ENCODE assay signal across 9 mouse cellular contexts in the genomic region with DNA sequence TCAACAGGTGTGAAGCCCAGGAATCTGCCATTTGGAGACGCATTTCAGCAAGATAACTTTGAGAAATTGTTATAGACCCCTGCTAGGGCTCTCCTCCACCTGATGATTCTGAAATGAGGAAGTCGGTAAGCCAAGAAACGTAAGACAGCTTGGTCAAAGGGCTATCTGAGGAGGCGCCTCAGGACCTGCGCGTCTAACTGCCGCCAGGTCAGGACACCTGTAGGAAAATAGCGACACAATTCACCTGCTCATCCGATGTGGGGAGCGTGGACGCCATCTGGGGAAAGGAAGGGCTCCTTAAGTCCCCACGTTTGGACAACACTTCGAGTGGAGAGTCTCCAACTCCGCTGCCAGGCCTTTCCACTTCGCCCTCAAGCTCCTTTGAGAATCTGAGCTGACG. TPM values are rescaled to one million over a fixed set of nuclear protein-coding genes. Genes with fewer than 3 reads are reported as not detected.
DNase-seq lines count a peak whose midpoint lies in the region; ATAC-seq and TF ChIP-seq lines count a peak whose summit lies in the region.
"Had no signal": no experiment of that assay in that cellular context is flagged by ENCODE, and none has a peak within 500 bp of the region (broad histone marks: within the 10 kb centered on the region; RNA-seq: fewer than 3 reads in every experiment).

No protein-coding gene starts in this region.

- no peak for TF ChIP-seq CTCF in hindbrain, postnatal 0 days (IDR thresholded peaks at IDR 0.05; ENCODE audit: low read depth)

- H3K4me2 ChIP-seq in kidney, embryonic 14.5 days (replicated peaks; ENCODE audit: low read depth, low read length) = peak overlapping the region; percentile 62
- H3K4me2 ChIP-seq in hindbrain, postnatal 0 days (ENCODE audit: low read depth, low read length) = peak overlapping the region; percentile 95
- peak overlapping the region; percentile 87 for H3K4me2 ChIP-seq in midbrain, embryonic 15.5 days

- H3K9me3 ChIP-seq in kidney, embryonic 14.5 days (ENCODE audit: control insufficient read depth, low read length) = no peaks in the 10 kb centered on the region
- no peaks in the 10 kb centered on the region for H3K9me3 ChIP-seq in hindbrain, postnatal 0 days (ENCODE audit: low read length)
- H3K9me3 ChIP-seq in midbrain, embryonic 15.5 days = no peaks in the 10 kb centered on the region

- peak overlapping the region; percentile 63 for H3K9ac ChIP-seq in kidney, embryonic 14.5 days (ENCODE audit: low read depth, low read length)
- H3K9ac ChIP-seq in hindbrain, postnatal 0 days (replicated peaks; ENCODE audit: low read length) = peak overlapping the region; percentile 52
- H3K9ac ChIP-seq in midbrain, embryonic 15.5 days = peak overlapping the region; percentile 47

- peaks cover 15% of the 10 kb centered on the region; the same call in 1 of the 2 replicates for H3K36me3 ChIP-seq in kidney, embryonic 14.5 days (ENCODE audit: control insufficient read depth, insufficient read depth, low read length)
- no peaks in the 10 kb centered on the region for H3K36me3 ChIP-seq in hindbrain, postnatal 0 days (ENCODE audit: insufficient read depth, low read length)
- 0 out of 2 replicates have a peak, but pooled peaks cover 3% of the 10 kb centered on the region for H3K36me3 ChIP-seq in midbrain, embryonic 15.5 days (replicated peaks)

- no peak for DNase-seq in kidney, postnatal 25 days
- no peak for DNase-seq in hindbrain, postnatal 0 days (ENCODE audit: low spot score)
- no peak for DNase-seq in layer of hippocampus, adult 8-10 months (ENCODE audit: low spot score in 2 of 2)
- DNase-seq in right cerebral cortex, postnatal 4 days = no peak
- DNase-seq in kidney, adult 8-10 months = no peak

- H3K27me3 ChIP-seq in kidney, embryonic 14.5 days (ENCODE audit: control insufficient read depth, insufficient read depth, low read length) = no peaks in the 10 kb centered on the region
- no peaks in the 10 kb centered on the region for H3K27me3 ChIP-seq in hindbrain, postnatal 0 days (ENCODE audit: insufficient read depth, low read length)
- no peaks in the 10 kb centered on the region for H3K27me3 ChIP-seq in midbrain, embryonic 15.5 days (replicated peaks)

- ATAC-seq in kidney, embryonic 14.5 days (ENCODE audit: low FRiP score, low TSS enrichment) = peak; percentile 11
- ATAC-seq in common myeloid progenitor, adult 5-6 weeks (replicated peaks; ENCODE audit: low read depth, poor library complexity, severe bottlenecking) = peak; percentile 31; the same call in 1 of the 2 replicates
- ATAC-seq in hindbrain, postnatal 0 days = no peak; the same call in 1 of the 2 replicates
- ATAC-seq in midbrain, embryonic 15.5 days (replicated peaks) = no peak

- H3K4me1 ChIP-seq in kidney, embryonic 14.5 days (ENCODE audit: control insufficient read depth, insufficient read depth, low read length) = 0 out of 2 replicates have a peak, but pooled peaks cover 8% of the 10 kb centered on the region
- no peaks in the 10 kb centered on the region for H3K4me1 ChIP-seq in hindbrain, postnatal 0 days (ENCODE audit: insufficient read depth, low read length)
- peaks cover 20% of the 10 kb centered on the region for H3K4me1 ChIP-seq in midbrain, embryonic 15.5 days

- H3K4me3 ChIP-seq in kidney, embryonic 14.5 days (ENCODE audit: low read length) = peak overlapping the region; percentile 57
- H3K4me3 ChIP-seq in hindbrain, postnatal 0 days (ENCODE audit: low read length) = peak overlapping the region; percentile 49
- H3K4me3 ChIP-seq in midbrain, embryonic 15.5 days = peak overlapping the region; percentile 44

- 2% methylated on average over 16 of the region's 16 CpGs for WGBS in kidney, embryonic 14.5 days
- under 1% methylated on average over 16 of the region's 16 CpGs for WGBS in hindbrain, postnatal 0 days
- WGBS in midbrain, embryonic 15.5 days = under 1% methylated on average over 16 of the region's 16 CpGs

- no peak overlapping the region for H3K27ac ChIP-seq in kidney, embryonic 14.5 days (ENCODE audit: low read depth, low read length)
- peak overlapping the region; percentile 56; the same call in 1 of the 2 replicates for H3K27ac ChIP-seq in hindbrain, postnatal 0 days
- peak overlapping the region; percentile 49 for H3K27ac ChIP-seq in midbrain, embryonic 15.5 days

RNA-seq across cellular contexts. Expression of a gene that starts 0.4 kb away (rescaled TPM):
- 34.2 and 58.4 TPM in 2 replicates for polyA plus RNA-seq in kidney, embryonic 14.5 days (2014; fragmentation: Nextera tagmentation; extraction: Ambion mirVana)
- 30.0 and 39.6 TPM in 2 replicates for total RNA-seq in common myeloid progenitor, adult 5-6 weeks (2017)
- total RNA-seq in hindbrain, postnatal 0 days (2014; rRNA removed) = 76.7 and 89.6 TPM in 2 replicates
- 85.7 and 91.6 TPM in 2 replicates for polyA plus RNA-seq in hindbrain, postnatal 0 days (2015; fragmentation: Nextera tagmentation; extraction: Ambion mirVana)
- polyA plus RNA-seq in midbrain, embryonic 15.5 days (2015; fragmentation: Nextera tagmentation; extraction: Ambion mirVana) = 106 and 107 TPM in 2 replicates
- 100 to 1,000 TPM in 3 of 4 experiments, 10 to 100 TPM in 1; 96.9 to 125 (median 103) TPM for total RNA-seq in layer of hippocampus, adult 8-10 months (2022)

RNA-seq across cellular contexts. Expression of a gene that starts 12.5 kb away (rescaled TPM):
- polyA plus RNA-seq in kidney, embryonic 14.5 days (2014; fragmentation: Nextera tagmentation; extraction: Ambion mirVana) = 3.7 and 7.1 TPM in 2 replicates
- 9.1 and 10.3 TPM in 2 replicates for total RNA-seq in common myeloid progenitor, adult 5-6 weeks (2017)
- total RNA-seq in hindbrain, postnatal 0 days (2014; rRNA removed) = 21.4 and 24.4 TPM in 2 replicates
- polyA plus RNA-seq in hindbrain, postnatal 0 days (2015; fragmentation: Nextera tagmentation; extraction: Ambion mirVana) = 10.0 and 11.9 TPM in 2 replicates
- 19.0 and 19.2 TPM in 2 replicates for polyA plus RNA-seq in midbrain, embryonic 15.5 days (2015; fragmentation: Nextera tagmentation; extraction: Ambion mirVana)
- total RNA-seq in layer of hippocampus, adult 8-10 months (2022) = 10 to 100 TPM; 21.3 to 29.5 (median 24.6) TPM

RNA-seq across cellular contexts. Expression of a gene that starts 12.6 kb away (rescaled TPM):
- 0.70 and 2.9 TPM in 2 replicates for polyA plus RNA-seq in kidney, embryonic 14.5 days (2014; fragmentation: Nextera tagmentation; extraction: Ambion mirVana)
- 0.41 TPM in 1 of 2 replicates, not detected in the other for total RNA-seq in common myeloid progenitor, adult 5-6 weeks (2017)
- 2.9 and 10.9 TPM in 2 replicates for total RNA-seq in hindbrain, postnatal 0 days (2014; rRNA removed)
- 1.0 and 3.2 TPM in 2 replicates for polyA plus RNA-seq in hindbrain, postnatal 0 days (2015; fragmentation: Nextera tagmentation; extraction: Ambion mirVana)
- polyA plus RNA-seq in midbrain, embryonic 15.5 days (2015; fragmentation: Nextera tagmentation; extraction: Ambion mirVana) = 1.0 and 2.9 TPM in 2 replicates
- total RNA-seq in layer of hippocampus, adult 8-10 months (2022) = under 1 TPM in 1 of 4 experiments, not detected in 3; 0.68 TPM
- polyA plus RNA-seq: large intestine, adult 2 months had no signal

RNA-seq across cellular contexts. Expression of a gene that starts 24.7 kb away (rescaled TPM):
- polyA plus RNA-seq in kidney, embryonic 14.5 days (2014; fragmentation: Nextera tagmentation; extraction: Ambion mirVana) = 0.54 and 1.4 TPM in 2 replicates
- total RNA-seq in common myeloid progenitor, adult 5-6 weeks (2017) = 0.73 and 0.87 TPM in 2 replicates
- 3.4 and 3.6 TPM in 2 replicates for total RNA-seq in hindbrain, postnatal 0 days (2014; rRNA removed)
- 1.2 and 1.3 TPM in 2 replicates for polyA plus RNA-seq in hindbrain, postnatal 0 days (2015; fragmentation: Nextera tagmentation; extraction: Ambion mirVana)
- 3.0 and 3.6 TPM in 2 replicates for polyA plus RNA-seq in midbrain, embryonic 15.5 days (2015; fragmentation: Nextera tagmentation; extraction: Ambion mirVana)
- 1 to 10 TPM; 4.1 to 5.0 (median 4.3) TPM for total RNA-seq in layer of hippocampus, adult 8-10 months (2022)

RNA-seq across cellular contexts. Expression of a gene that starts 36.7 kb away (rescaled TPM):
- polyA plus RNA-seq in kidney, embryonic 14.5 days (2014; fragmentation: Nextera tagmentation; extraction: Ambion mirVana) = 7.0 and 10.2 TPM in 2 replicates
- total RNA-seq in common myeloid progenitor, adult 5-6 weeks (2017) = 2.3 TPM in 1 of 2 replicates, not detected in the other
- 7.9 and 47.7 TPM in 2 replicates for total RNA-seq in hindbrain, postnatal 0 days (2014; rRNA removed)
- 12.6 and 12.7 TPM in 2 replicates for polyA plus RNA-seq in hindbrain, postnatal 0 days (2015; fragmentation: Nextera tagmentation; extraction: Ambion mirVana)
- 13.6 and 15.0 TPM in 2 replicates for polyA plus RNA-seq in midbrain, embryonic 15.5 days (2015; fragmentation: Nextera tagmentation; extraction: Ambion mirVana)
- total RNA-seq in layer of hippocampus, adult 8-10 months (2022) = 1 to 10 TPM; 5.4 to 9.3 (median 7.2) TPM

Comparison
In these comparisons a context has a peak if more than half of its experiments do, and no peak if none do; other contexts are left out.
1. ATAC-seq: peak in kidney, embryonic 14.5 days (single experiment) and common myeloid progenitor, adult 5-6 weeks (single experiment); none in hindbrain, postnatal 0 days (single experiment) and midbrain, embryonic 15.5 days (single experiment).
2. Peak in every context shown above with its lines, with median percentiles within 50 percentile points of each other: H3K4me2 ChIP-seq, H3K4me3 ChIP-seq and H3K9ac ChIP-seq.